In genomic region chr15:103339961-103340337, GRCm38 (mm10) we compare ENCODE assay signal across 8 mouse cellular contexts. TPM values are rescaled to one million over a fixed set of nuclear protein-coding genes. Genes with fewer than 3 reads are reported as not detected.
DNase-seq lines count a peak whose midpoint lies in the region; ATAC-seq and TF ChIP-seq lines count a peak whose summit lies in the region.

Gene Zfp385a (minus strand): TSS chr15:103340093.

- peak; percentile 49 for DNase-seq in kidney, adult 18-20 months
- no peak for DNase-seq in kidney, adult 11 months
- peak in 1 of 2 experiments; percentile 35 for DNase-seq in adrenal gland, postnatal 4 days (ENCODE audit: low spot score in 2 of 2)
- DNase-seq in frontal cortex, postnatal 36 days (ENCODE audit: low spot score in 2 of 2), result peak; percentile 76 to 78
- DNase-seq in telencephalon, adult 2 months (ENCODE audit: low read depth, low spot score), result peak; percentile 71

- H3K4me2 ChIP-seq in intestine, embryonic 15.5 days (replicated peaks), result peak within 1 kb of the TSS; percentile 93
- peak within 1 kb of the TSS; percentile 88 for H3K4me2 ChIP-seq in limb, embryonic 12.5 days
- no peak within 1 kb of the TSS for H3K4me2 ChIP-seq in myocyte (ENCODE audit: low read depth)

- under 1% methylated on average over 26 of the region's 26 CpGs for WGBS in intestine, embryonic 15.5 days
- WGBS in limb, embryonic 12.5 days, result under 1% methylated on average over 21 of the region's 26 CpGs

- peaks cover 13% of the 10 kb centered on the region for H3K4me1 ChIP-seq in intestine, embryonic 15.5 days (replicated peaks)
- H3K4me1 ChIP-seq in limb, embryonic 12.5 days (replicated peaks), result peaks cover 45% of the 10 kb centered on the region

- peak; percentile 68 for ATAC-seq in intestine, embryonic 15.5 days
- ATAC-seq in limb, embryonic 12.5 days (ENCODE audit: insufficient number of reproducible peaks, insufficient read depth, low FRiP score, low TSS enrichment, low read depth), result peak; percentile 22; the same call in 1 of the 2 replicates

- peak within 1 kb of the TSS; percentile 47 for H3K9ac ChIP-seq in intestine, embryonic 15.5 days
- peak within 1 kb of the TSS; percentile 59 for H3K9ac ChIP-seq in limb, embryonic 12.5 days (replicated peaks)

- H3K27ac ChIP-seq in intestine, embryonic 15.5 days, result no peak within 1 kb of the TSS
- H3K27ac ChIP-seq in limb, embryonic 12.5 days, result no peak within 1 kb of the TSS

- H3K79me2 ChIP-seq in myocyte (ENCODE audit: control insufficient read depth, insufficient read depth), result no peaks in the 10 kb centered on the region

- TF ChIP-seq POLR2A in myocyte (IDR thresholded peaks at IDR 0.05; ENCODE audit: insufficient read length, low read depth), result no peak

- H3K9me3 ChIP-seq in intestine, embryonic 15.5 days, result no peaks in the 10 kb centered on the region
- no peaks in the 10 kb centered on the region for H3K9me3 ChIP-seq in limb, embryonic 12.5 days

- H3ac ChIP-seq in myocyte (ENCODE audit: control insufficient read depth, insufficient read length), result no peak within 1 kb of the TSS

- peak within 1 kb of the TSS; percentile 58 for H3K4me3 ChIP-seq in intestine, embryonic 15.5 days (replicated peaks)
- peak within 1 kb of the TSS; percentile 65 for H3K4me3 ChIP-seq in limb, embryonic 12.5 days (replicated peaks)
- no peak within 1 kb of the TSS for H3K4me3 ChIP-seq in myocyte

- H3K27me3 ChIP-seq in intestine, embryonic 15.5 days (replicated peaks), result peaks cover 41% of the 10 kb centered on the region
- H3K27me3 ChIP-seq in limb, embryonic 12.5 days, result peaks cover 51% of the 10 kb centered on the region
- H3K27me3 ChIP-seq in myocyte (ENCODE audit: control insufficient read depth, insufficient read depth, insufficient read length), result no peaks in the 10 kb centered on the region

- peaks cover 5% of the 10 kb centered on the region for H3K36me3 ChIP-seq in intestine, embryonic 15.5 days
- H3K36me3 ChIP-seq in limb, embryonic 12.5 days, result peaks cover 15% of the 10 kb centered on the region
- peaks cover 16% of the 10 kb centered on the region for H3K36me3 ChIP-seq in myocyte (ENCODE audit: control insufficient read depth, insufficient read depth)

TF ChIP-seq in myocyte, 11 proteins besides CTCF, POLR2A, EP300 and RAD21:
- TF ChIP-seq MAX (IDR thresholded peaks at IDR 0.05; ENCODE audit: low read depth) (no peak), CEBPB (IDR thresholded peaks at IDR 0.05; ENCODE audit: insufficient read depth, poor library complexity, severe bottlenecking) (no peak), REST (IDR thresholded peaks at IDR 0.05; ENCODE audit: insufficient read depth, insufficient read length) (no peak), E2F4 (IDR thresholded peaks at IDR 0.05; ENCODE audit: insufficient read depth) (no peak)
TF ChIP-seq in myocyte: peak in this region for 0.

RNA-seq across cellular contexts. Expression of gene Zfp385a, which starts in this region (rescaled TPM):
- total RNA-seq in adrenal gland, postnatal 4 days (2021), result 10 to 100 TPM; 22.5 to 29.7 TPM
- polyA plus RNA-seq in intestine, embryonic 15.5 days (2015; fragmentation: Nextera tagmentation; extraction: Ambion mirVana), result 5.6 TPM in 2 replicates
- polyA plus RNA-seq in limb, embryonic 12.5 days (2016; fragmentation: Nextera tagmentation; extraction: Ambion mirVana), result 11.2 and 13.3 TPM in 2 replicates
- 35.6 TPM for polyA plus RNA-seq in myocyte (2012; fragmentation: generic; extraction: Trizol)
